In the genomic region with DNA sequence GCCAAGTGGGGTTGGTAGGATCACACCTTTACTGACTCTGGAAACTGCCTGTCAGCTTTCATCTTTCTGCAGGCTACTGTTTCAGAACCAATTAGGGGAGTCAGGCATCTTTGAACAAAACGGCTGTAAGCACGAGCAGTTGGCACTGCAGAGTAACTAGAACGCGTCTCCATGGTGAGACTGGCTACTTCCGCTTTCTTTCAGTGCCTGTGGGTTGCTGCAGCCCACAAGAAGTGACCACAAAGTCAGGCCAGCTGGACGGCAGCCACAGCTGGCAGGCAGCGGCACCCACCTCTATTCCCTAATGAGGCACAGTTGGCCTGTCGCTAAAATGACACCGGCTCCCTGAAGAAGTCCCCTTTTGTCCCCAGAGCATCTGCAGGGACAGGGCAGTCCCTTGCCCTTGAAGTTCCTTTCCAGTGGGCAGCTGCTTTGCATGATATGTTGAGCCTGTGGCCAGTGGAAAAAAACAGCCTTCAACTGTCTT, we compare ENCODE assay signal across 9 mouse cellular contexts.
A peak's percentile ranks its signal among the peaks of the same experiment; 100 is the strongest.
DNase-seq lines count a peak whose midpoint lies in the region; ATAC-seq and TF ChIP-seq lines count a peak whose summit lies in the region.
"Had no signal": no experiment of that assay in that cellular context is flagged by ENCODE, and none has a peak within 500 bp of the region (broad histone marks: within the 10 kb centered on the region; RNA-seq: fewer than 3 reads in every experiment).

No protein-coding gene starts in this region.

- H3K79me2 ChIP-seq in CH12.LX (replicated peaks; ENCODE audit: control insufficient read depth, extremely low read depth, insufficient read depth, poor library complexity, severe bottlenecking) = no peaks in the 10 kb centered on the region

- H3K4me3 ChIP-seq in forebrain, embryonic 13.5 days = no peak overlapping the region
- H3K4me3 ChIP-seq in forebrain, embryonic 10.5 days = no peak overlapping the region
- H3K4me3 ChIP-seq in CH12.LX (replicated peaks in 1 of 3; ENCODE audit: low read depth in 2 of 3, low read length in 2 of 3, poor library complexity in 1 of 3) = no peak overlapping the region
- no peak overlapping the region for H3K4me3 ChIP-seq in liver, embryonic 14.5 days (ENCODE audit: insufficient read depth in 1 of 2, low read depth in 2 of 2, low read length in 2 of 2)
- H3K4me3 ChIP-seq in olfactory bulb, adult 2 months (ENCODE audit: insufficient read depth, low read depth, low read length) = no peak overlapping the region
- H3K4me3 ChIP-seq: stomach, embryonic 15.5 days had no signal

- TF ChIP-seq EP300 in CH12.LX (IDR thresholded peaks at IDR 0.05; ENCODE audit: low read length) = peak; percentile 98
- TF ChIP-seq EP300 in liver, embryonic 14.5 days (IDR thresholded peaks at IDR 0.05; ENCODE audit: low read depth) = no peak

- 0 out of 2 replicates have a peak, but pooled peaks have one; percentile 38 for ATAC-seq in forebrain, embryonic 13.5 days
- ATAC-seq in liver, embryonic 14.5 days (ENCODE audit: insufficient read depth) = no peak

- TF ChIP-seq CTCF in CH12.LX (conservative IDR thresholded peaks at IDR 0.05 in 1 of 2, IDR thresholded peaks at IDR 0.05 in 1 of 2; ENCODE audit: low read depth in 2 of 2, low read length in 2 of 2) = no peak
- TF ChIP-seq CTCF in liver, embryonic 14.5 days (IDR thresholded peaks at IDR 0.05; ENCODE audit: low read depth) = no peak
- TF ChIP-seq CTCF in olfactory bulb, adult 2 months (IDR thresholded peaks at IDR 0.05; ENCODE audit: insufficient read depth, low read depth, low read length) = no peak

- dilution Hi-C loops in CH12.LX (cut with MboI; ENCODE audit: extremely low pct_ligation_motif_present, extremely low pct_unique_long_range_greater_than_20kb, low sequenced_read_pairs) = no loop called here

- in situ Hi-C loops in CH12.LX (cut with MboI; ENCODE audit: low pct_ligation_motif_present, low pct_unique_long_range_greater_than_20kb, low sequenced_read_pairs) = no loop called here

- H3K4me1 ChIP-seq in forebrain, embryonic 13.5 days = peaks cover 10% of the 10 kb centered on the region
- H3K4me1 ChIP-seq in forebrain, embryonic 10.5 days = peaks cover 20% of the 10 kb centered on the region
- H3K4me1 ChIP-seq in CH12.LX (ENCODE audit: control insufficient read depth in 1 of 2, insufficient read depth in 2 of 2) = peaks cover 36 to 76% of the 10 kb centered on the region in 2 experiments
- H3K4me1 ChIP-seq in liver, embryonic 14.5 days (replicated peaks; ENCODE audit: control insufficient read depth in 2 of 2, insufficient read depth in 2 of 2, low read length in 1 of 2) = no peaks in the 10 kb centered on the region
- H3K4me1 ChIP-seq in olfactory bulb, adult 2 months (ENCODE audit: control insufficient read depth, insufficient read depth, low read length) = peaks cover 5% of the 10 kb centered on the region
- H3K4me1 ChIP-seq: stomach, embryonic 15.5 days had no signal

- 0 out of 2 replicates have a peak, but pooled peaks have one; percentile 24 for TF ChIP-seq POLR2A in CH12.LX (IDR thresholded peaks at IDR 0.05; ENCODE audit: low read depth, low read length)
- TF ChIP-seq POLR2A in olfactory bulb, adult 2 months (IDR thresholded peaks at IDR 0.05; ENCODE audit: insufficient read depth, low read depth, low read length) = no peak

- no peaks in the 10 kb centered on the region for H3K27me3 ChIP-seq in forebrain, embryonic 13.5 days
- H3K27me3 ChIP-seq in forebrain, embryonic 10.5 days (ENCODE audit: poor library complexity, severe bottlenecking) = peaks cover 6% of the 10 kb centered on the region; the same call in 1 of the 2 replicates
- no peaks in the 10 kb centered on the region for H3K27me3 ChIP-seq in CH12.LX (replicated peaks)
- H3K27me3 ChIP-seq in liver, embryonic 14.5 days (ENCODE audit: control insufficient read depth, insufficient read depth, low read length) = no peaks in the 10 kb centered on the region
- H3K27me3 ChIP-seq: stomach, embryonic 15.5 days had no signal

- H3K27ac ChIP-seq in forebrain, embryonic 13.5 days = peak overlapping the region; percentile 38; the same call in 1 of the 2 replicates
- H3K27ac ChIP-seq in forebrain, embryonic 10.5 days = no peak overlapping the region
- H3K27ac ChIP-seq in CH12.LX (ENCODE audit: insufficient read depth, low read depth) = peak overlapping the region; percentile 90
- no peak overlapping the region for H3K27ac ChIP-seq in liver, embryonic 14.5 days
- H3K27ac ChIP-seq in olfactory bulb, adult 2 months (ENCODE audit: insufficient read depth, low read depth, low read length) = 0 out of 2 replicates have a peak overlapping the region, but pooled peaks have one; percentile 55
- H3K27ac ChIP-seq: stomach, embryonic 15.5 days had no signal

- peak; percentile 29 for TF ChIP-seq RAD21 in CH12.LX (IDR thresholded peaks at IDR 0.05; ENCODE audit: low read depth, low read length)

- no peak overlapping the region for H3K4me2 ChIP-seq in forebrain, embryonic 13.5 days
- H3K4me2 ChIP-seq in CH12.LX (ENCODE audit: insufficient read depth, low read depth, poor library complexity, severe bottlenecking) = peak overlapping the region; percentile 21; the same call in 1 of the 2 replicates
- H3K4me2 ChIP-seq in liver, embryonic 14.5 days (ENCODE audit: low read depth) = no peak overlapping the region; the same call in 1 of the 2 replicates
- H3K4me2 ChIP-seq: stomach, embryonic 15.5 days had no signal

- H3K9ac ChIP-seq in forebrain, embryonic 13.5 days = no peak overlapping the region
- no peak overlapping the region for H3K9ac ChIP-seq in CH12.LX (ENCODE audit: insufficient read depth, low read depth)
- no peak overlapping the region for H3K9ac ChIP-seq in liver, embryonic 14.5 days (replicated peaks)
- H3K9ac ChIP-seq: stomach, embryonic 15.5 days had no signal

- no peaks in the 10 kb centered on the region; the same call in 1 of the 2 replicates for H3K9me3 ChIP-seq in forebrain, embryonic 13.5 days (replicated peaks)
- no peaks in the 10 kb centered on the region for H3K9me3 ChIP-seq in forebrain, embryonic 10.5 days
- peaks cover 4% of the 10 kb centered on the region for H3K9me3 ChIP-seq in CH12.LX (replicated peaks; ENCODE audit: low read length)
- no peaks in the 10 kb centered on the region for H3K9me3 ChIP-seq in liver, embryonic 14.5 days (ENCODE audit: control insufficient read depth, low read length)
- H3K9me3 ChIP-seq: stomach, embryonic 15.5 days had no signal

- no peaks in the 10 kb centered on the region for H3K36me3 ChIP-seq in forebrain, embryonic 13.5 days (ENCODE audit: poor library complexity, severe bottlenecking)
- H3K36me3 ChIP-seq in forebrain, embryonic 10.5 days (replicated peaks) = no peaks in the 10 kb centered on the region
- peaks cover 0 to 16% of the 10 kb centered on the region in 2 experiments for H3K36me3 ChIP-seq in CH12.LX (replicated peaks in 1 of 2; ENCODE audit: control insufficient read depth in 1 of 2, insufficient read depth in 1 of 2, low read length in 1 of 2)
- H3K36me3 ChIP-seq in liver, embryonic 14.5 days (replicated peaks; ENCODE audit: control insufficient read depth, insufficient read depth, low read depth) = no peaks in the 10 kb centered on the region
- H3K36me3 ChIP-seq: stomach, embryonic 15.5 days had no signal

- DNase-seq in forebrain, embryonic 10.5 days (ENCODE audit: extremely low spot score, low spot score) = no peak
- DNase-seq in CH12.LX (ENCODE audit: extremely low read depth) = peak; percentile 99
- peak; percentile 85 for DNase-seq in fibroblast of lung, adult 2 months (ENCODE audit: low read depth)
- DNase-seq in induced T-regulatory cell, adult 2 months (ENCODE audit: low read depth) = peak; percentile 35
- peak; percentile 14 to 36 (median 15) for DNase-seq in liver, embryonic 14.5 days (ENCODE audit: low read depth in 3 of 3, low spot score in 3 of 3)
- DNase-seq in thymus, postnatal 36 days = peak; percentile 14 to 18

- 39% methylated on average over 9 of the region's 9 CpGs for WGBS in forebrain, embryonic 13.5 days
- 64% methylated on average over 9 of the region's 9 CpGs for WGBS in forebrain, embryonic 10.5 days
- 16% methylated on average over 9 of the region's 9 CpGs for WGBS in liver, embryonic 14.5 days (ENCODE audit: insufficient replicate concordance)
- WGBS in olfactory bulb, adult 2 months = 39% methylated on average over 9 of the region's 9 CpGs

TF ChIP-seq in CH12.LX, 34 proteins besides CTCF, POLR2A, EP300 and RAD21 (continues in another document):
- no peak for TF ChIP-seq USF1 (IDR thresholded peaks at IDR 0.05; ENCODE audit: low read depth, low read length)
- no peak for TF ChIP-seq ZKSCAN1 (IDR thresholded peaks at IDR 0.05; ENCODE audit: borderline replicate concordance, low read depth, low read length)
- TF ChIP-seq MAFK (IDR thresholded peaks at IDR 0.05; ENCODE audit: insufficient replicate concordance, low read length) = peak; percentile 88; the same call in 1 of the 2 replicates
- peak; percentile 41; the same call in 1 of the 2 replicates for TF ChIP-seq SMC3 (IDR thresholded peaks at IDR 0.05; ENCODE audit: low read depth, low read length)
- TF ChIP-seq GABPA (IDR thresholded peaks at IDR 0.05; ENCODE audit: insufficient replicate concordance, low read depth, low read length) = no peak
- TF ChIP-seq TCF12 (IDR thresholded peaks at IDR 0.05; ENCODE audit: low read depth, low read length) = peak; percentile 100
- no peak for TF ChIP-seq PAX5 (IDR thresholded peaks at IDR 0.05; ENCODE audit: low read length)
- TF ChIP-seq JUND (conservative IDR thresholded peaks at IDR 0.05; ENCODE audit: low read depth, low read length) = peak; percentile 57; the same call in 1 of the 2 replicates
- TF ChIP-seq BHLHE40 (IDR thresholded peaks at IDR 0.05; ENCODE audit: low read depth, low read length) = peak; percentile 98
- TF ChIP-seq E2F4 (IDR thresholded peaks at IDR 0.05; ENCODE audit: insufficient replicate concordance, low read depth, low read length) = no peak
- peak; percentile 92 for TF ChIP-seq MXI1 (IDR thresholded peaks at IDR 0.05; ENCODE audit: low read depth, low read length)
- TF ChIP-seq JUN (IDR thresholded peaks at IDR 0.05; ENCODE audit: insufficient read depth, low read depth, low read length) = peak; percentile 42; the same call in 1 of the 2 replicates
- TF ChIP-seq ELF1 (IDR thresholded peaks at IDR 0.05; ENCODE audit: low read depth, low read length) = peak; percentile 87
- TF ChIP-seq MEF2A (IDR thresholded peaks at IDR 0.05; ENCODE audit: borderline replicate concordance, low read depth, low read length) = peak; percentile 98
- TF ChIP-seq SIN3A (IDR thresholded peaks at IDR 0.05; ENCODE audit: low read length) = peak; percentile 91
- peak; percentile 56 for TF ChIP-seq MYC (IDR thresholded peaks at IDR 0.05; ENCODE audit: low read depth, low read length)
- TF ChIP-seq KAT2A (IDR thresholded peaks at IDR 0.05; ENCODE audit: insufficient replicate concordance, low read length) = 0 out of 2 replicates have a peak, but pooled peaks have one; percentile 58
- TF ChIP-seq CHD1 (IDR thresholded peaks at IDR 0.05; ENCODE audit: low read depth, low read length) = peak; percentile 23; the same call in 1 of the 2 replicates
- TF ChIP-seq MAZ (IDR thresholded peaks at IDR 0.05; ENCODE audit: low read depth, low read length) = peak; percentile 90
- no peak for TF ChIP-seq TBP (conservative IDR thresholded peaks at IDR 0.05; ENCODE audit: low read depth, low read length)

Comparison
In these comparisons a context has a peak if more than half of its experiments do, and no peak if none do; other contexts are left out.
1. H3K27ac ChIP-seq: peak in forebrain, embryonic 13.5 days (single experiment), CH12.LX (single experiment) and olfactory bulb, adult 2 months (single experiment); none in forebrain, embryonic 10.5 days (single experiment) and liver, embryonic 14.5 days (single experiment).